Mouse (Mus musculus) brain, embryonic 14.5 days (tissue): ENCODE measurements at regions not wholly inside any gene's neighbourhood (a gene's known extent, or its start where the extent isn't known, plus 50 kb on each side); places are given as distances from the start of the nearest gene placed in this dataset.

Experiments used
- DNase-seq: peaks from one replicate; pipeline ENCODE4 v3.0.0-alpha.2; 2011; ENCODE audit warnings: low read depth
- CTCF ChIP-seq: fragments of 200-500 bp; IDR thresholded peaks from 2 replicates; pipeline ENCODE4 v1.5.1; 2012; ENCODE audit warnings: inconsistent platforms, mild to moderate bottlenecking, moderate library complexity, borderline replicate concordance; ENCODE audit not compliant: insufficient read depth, insufficient read length; ENCODE audit errors: extremely low read depth
- POLR2A ChIP-seq: fragments of 200-500 bp; IDR thresholded peaks from 2 replicates; pipeline ENCODE4 v1.6.1; 2012; ENCODE audit warnings: mild to moderate bottlenecking, inconsistent platforms, borderline replicate concordance; ENCODE audit not compliant: poor library complexity, insufficient read depth, insufficient read length, severe bottlenecking; ENCODE audit errors: extremely low read depth

GRCm38 (mm10) chr2:160148936-160149335, 185.0 kb downstream of the Gm826 start:
- no peak for DNase-seq
- TF ChIP-seq CTCF = no peak
- no peak for TF ChIP-seq POLR2A

- no peak for DNase-seq
- TF ChIP-seq POLR2A (no peak), CTCF (no peak)
These were observed 185.4 kb downstream of the Gm826 start for GRCm38 (mm10) chr2:160148516-160148915.

- TF ChIP-seq POLR2A (no peak), CTCF (no peak)
- no peak for DNase-seq
These were observed 185.9 kb downstream of the Gm826 start for GRCm38 (mm10) chr2:160148031-160148430.

GRCm38 (mm10) chr2:160140166-160140740, 193.7 kb downstream of the Gm826 start:
- TF ChIP-seq POLR2A (no peak), CTCF (no peak)
- DNase-seq = peak; percentile 78

- no peak for DNase-seq
- no peak for TF ChIP-seq CTCF
- TF ChIP-seq POLR2A = no peak
These were observed 195.9 kb downstream of the Gm826 start for GRCm38 (mm10) chr2:160138091-160138490.

- TF ChIP-seq POLR2A = no peak
- no peak for TF ChIP-seq CTCF
- peak; percentile 36 for DNase-seq
These were observed 202.2 kb downstream of the Gm826 start for GRCm38 (mm10) chr2:160131797-160132196.

- no peak for TF ChIP-seq CTCF
- TF ChIP-seq POLR2A = no peak
- DNase-seq = no peak
These were observed 202.6 kb downstream of the Gm826 start for GRCm38 (mm10) chr2:160131386-160131785.

- TF ChIP-seq POLR2A = no peak
- no peak for TF ChIP-seq CTCF
These were observed 216.8 kb downstream of the Gm826 start for GRCm38 (mm10) chr2:160117148-160117547.

GRCm38 (mm10) chr2:160111176-160111692, 222.7 kb downstream of the Gm826 start:
- TF ChIP-seq CTCF = no peak
- no peak for TF ChIP-seq POLR2A
- DNase-seq = no peak

More at GRCm38 (mm10) chr2:160117148-160117547, 216.8 kb downstream of the Gm826 start:
- DNase-seq = no peak

GRCm38 (mm10) chr2:160093078-160093477, 240.9 kb downstream of the Gm826 start:
- DNase-seq = peak; percentile 53
- no peak for TF ChIP-seq CTCF
- no peak for TF ChIP-seq POLR2A

- TF ChIP-seq CTCF (no peak), POLR2A (no peak)
- DNase-seq = no peak
These were observed 248.0 kb downstream of the Gm826 start for GRCm38 (mm10) chr2:160085999-160086398.

GRCm38 (mm10) chr2:160083674-160084073, 250.3 kb downstream of the Gm826 start:
- no peak for DNase-seq

More at GRCm38 (mm10) chr2:160083674-160084073, 250.3 kb downstream of the Gm826 start:
- TF ChIP-seq POLR2A = no peak
- no peak for TF ChIP-seq CTCF
